Mouse (Mus musculus): Measurements from ENCODE around the gene Mef2d. TPM values are rescaled to one million over a fixed set of nuclear protein-coding genes. Genes with fewer than 3 reads are reported as not detected.

Mef2d gene
- polyA plus RNA-seq, 1 experiment from 2014 or later: 14.5 TPM

- 76% methylated on average over 4 of the region's 4 CpGs for WGBS
- ATAC-seq (ENCODE audit: low FRiP score): no peak
- H3K36me3 ChIP-seq: no peaks in the 10 kb centered on the region
These were observed 17.0 kb upstream of the Mef2d start for GRCm38 (mm10) chr3:88125195-88125594.

DNA sequence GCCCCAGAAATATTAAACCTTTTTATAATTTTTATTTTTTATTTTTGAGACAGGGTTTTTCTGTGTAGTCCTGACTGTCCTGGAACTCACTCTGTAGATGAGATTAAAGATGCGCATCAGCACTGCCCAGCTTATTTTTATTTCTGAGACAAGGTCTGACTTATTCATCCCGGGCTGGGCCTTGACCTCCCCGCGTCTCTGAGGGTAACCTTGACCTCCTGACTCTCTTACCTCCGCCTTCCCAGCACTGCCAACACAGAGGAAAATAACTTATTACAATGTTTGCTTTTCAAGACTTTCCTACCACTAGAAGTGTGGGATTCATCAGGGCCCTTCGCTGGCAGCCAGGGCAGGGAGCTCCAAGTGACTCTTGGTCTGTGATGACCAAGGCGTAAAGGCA, 16.0 kb upstream of the Mef2d start:
- 84% methylated on average over 7 of the region's 7 CpGs for WGBS
- Histone ChIP-seq H3K4me2 (no peak overlapping the region), H3K9ac (no peak overlapping the region), H3K9me3 (no peaks in the 10 kb centered on the region), H3K27me3 (no peaks in the 10 kb centered on the region), H3K27ac (no peak overlapping the region), H3K4me1 (replicated peaks) (no peaks in the 10 kb centered on the region), H3K36me3 (no peaks in the 10 kb centered on the region), H3K4me3 (no peak overlapping the region)
- no peak for ATAC-seq (ENCODE audit: low FRiP score)

More at GRCm38 (mm10) chr3:88125195-88125594, 17.0 kb upstream of the Mef2d start:
- H3K27me3 ChIP-seq: no peaks in the 10 kb centered on the region
- no peak overlapping the region for H3K27ac ChIP-seq
- H3K9ac ChIP-seq: no peak overlapping the region
- no peak overlapping the region for H3K4me2 ChIP-seq
- H3K4me1 ChIP-seq (replicated peaks): no peaks in the 10 kb centered on the region
- no peak overlapping the region for H3K4me3 ChIP-seq
- no peaks in the 10 kb centered on the region for H3K9me3 ChIP-seq

DNA sequence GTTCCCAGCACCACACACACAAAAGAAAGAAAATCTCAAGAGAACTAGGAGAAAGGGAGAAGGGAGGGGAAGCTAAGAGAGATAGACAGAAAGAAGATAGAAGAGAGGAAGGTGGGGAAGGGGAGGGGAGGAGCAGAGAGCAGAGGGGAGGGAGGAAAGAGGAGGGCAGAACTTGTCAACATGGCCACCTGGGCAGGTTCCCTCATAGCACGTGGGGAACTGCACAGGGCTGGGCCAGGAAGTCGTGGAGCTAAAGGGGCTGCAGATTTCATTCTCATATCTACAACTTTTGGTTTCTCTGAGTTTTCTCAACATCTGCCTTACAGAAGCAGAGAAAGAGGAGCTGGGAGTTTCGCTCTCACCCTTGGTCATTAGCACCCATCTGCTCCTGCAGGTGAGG, 14.5 kb upstream of the Mef2d start:
- no peaks in the 10 kb centered on the region for H3K9me3 ChIP-seq
- no peaks in the 10 kb centered on the region for H3K36me3 ChIP-seq
- no peak overlapping the region for H3K4me2 ChIP-seq
- no peaks in the 10 kb centered on the region for H3K4me1 ChIP-seq (replicated peaks)
- no peak overlapping the region for H3K27ac ChIP-seq
- WGBS: 82% methylated on average over 3 of the region's 3 CpGs
- H3K9ac ChIP-seq: no peak overlapping the region
- no peak for ATAC-seq (ENCODE audit: low FRiP score)
- H3K4me3 ChIP-seq: no peak overlapping the region
- no peaks in the 10 kb centered on the region for H3K27me3 ChIP-seq

- no peak overlapping the region for H3K27ac ChIP-seq
- H3K27me3 ChIP-seq: no peaks in the 10 kb centered on the region
- 81% methylated on average over 5 of the region's 5 CpGs for WGBS
- no peaks in the 10 kb centered on the region for H3K36me3 ChIP-seq
- H3K9ac ChIP-seq: no peak overlapping the region
- no peak for ATAC-seq (ENCODE audit: low FRiP score)
- H3K4me2 ChIP-seq: no peak overlapping the region
- H3K4me3 ChIP-seq: no peak overlapping the region
- H3K4me1 ChIP-seq (replicated peaks): no peaks in the 10 kb centered on the region
- H3K9me3 ChIP-seq: no peaks in the 10 kb centered on the region
These were observed 14.1 kb upstream of the Mef2d start for GRCm38 (mm10) chr3:88128056-88128455.

- Histone ChIP-seq H3K4me2 (no peak overlapping the region), H3K9ac (no peak overlapping the region), H3K4me3 (no peak overlapping the region), H3K4me1 (replicated peaks) (no peaks in the 10 kb centered on the region), H3K9me3 (no peaks in the 10 kb centered on the region), H3K27me3 (no peaks in the 10 kb centered on the region), H3K36me3 (no peaks in the 10 kb centered on the region), H3K27ac (no peak overlapping the region)
- no peak for ATAC-seq (ENCODE audit: low FRiP score)
- WGBS: 57% methylated on average over 4 of the region's 4 CpGs
These were observed 13.2 kb upstream of the Mef2d start for GRCm38 (mm10) chr3:88129006-88129405.

GRCm38 (mm10) chr3:88131071-88131470, 11.1 kb upstream of the Mef2d start:
- no peaks in the 10 kb centered on the region for H3K36me3 ChIP-seq
- no peak overlapping the region for H3K9ac ChIP-seq
- no peak overlapping the region for H3K27ac ChIP-seq
- no peak overlapping the region for H3K4me3 ChIP-seq
- H3K4me2 ChIP-seq: no peak overlapping the region
- no peaks in the 10 kb centered on the region for H3K27me3 ChIP-seq
- no peaks in the 10 kb centered on the region for H3K4me1 ChIP-seq (replicated peaks)
- no peaks in the 10 kb centered on the region for H3K9me3 ChIP-seq
- 95% methylated on average over 3 of the region's 3 CpGs for WGBS
- ATAC-seq (ENCODE audit: low FRiP score): no peak

GRCm38 (mm10) chr3:88132492-88132891, 9.7 kb upstream of the Mef2d start:
- no peak overlapping the region for H3K4me2 ChIP-seq
- no peaks in the 10 kb centered on the region for H3K36me3 ChIP-seq
- no peak for ATAC-seq (ENCODE audit: low FRiP score)
- WGBS: 75% methylated on average over 2 of the region's 2 CpGs
- no peaks in the 10 kb centered on the region for H3K27me3 ChIP-seq
- no peak overlapping the region for H3K27ac ChIP-seq
- no peak overlapping the region for H3K4me3 ChIP-seq
- H3K9ac ChIP-seq: no peak overlapping the region
- H3K4me1 ChIP-seq (replicated peaks): peaks cover 6% of the 10 kb centered on the region
- H3K9me3 ChIP-seq: no peaks in the 10 kb centered on the region

GRCm38 (mm10) chr3:88133187-88133771, 8.9 kb upstream of the Mef2d start:
- WGBS: 73% methylated on average over 4 of the region's 4 CpGs
- no peak overlapping the region for H3K27ac ChIP-seq
- ATAC-seq (ENCODE audit: low FRiP score): no peak
- H3K9me3 ChIP-seq: no peaks in the 10 kb centered on the region
- H3K4me1 ChIP-seq (replicated peaks): peaks cover 8% of the 10 kb centered on the region
- H3K36me3 ChIP-seq: no peaks in the 10 kb centered on the region
- H3K4me3 ChIP-seq: no peak overlapping the region
- H3K9ac ChIP-seq: no peak overlapping the region
- no peaks in the 10 kb centered on the region for H3K27me3 ChIP-seq
- no peak overlapping the region for H3K4me2 ChIP-seq

GRCm38 (mm10) chr3:88136346-88136745, 5.8 kb upstream of the Mef2d start:
- WGBS: 87% methylated on average over 9 of the region's 9 CpGs
- Histone ChIP-seq H3K27ac (no peak overlapping the region), H3K4me2 (no peak overlapping the region), H3K4me1 (replicated peaks) (peaks cover 25% of the 10 kb centered on the region), H3K4me3 (no peak overlapping the region), H3K36me3 (no peaks in the 10 kb centered on the region), H3K9me3 (no peaks in the 10 kb centered on the region), H3K27me3 (peaks cover 20% of the 10 kb centered on the region), H3K9ac (no peak overlapping the region)
- no peak for ATAC-seq (ENCODE audit: low FRiP score)

GRCm38 (mm10) chr3:88136945-88137494, 5.2 kb upstream of the Mef2d start:
- peak overlapping the region; percentile 46 for H3K9ac ChIP-seq
- peak overlapping the region; percentile 86 for H3K4me2 ChIP-seq
- no peak overlapping the region for H3K27ac ChIP-seq
- no peaks in the 10 kb centered on the region for H3K36me3 ChIP-seq
- H3K4me1 ChIP-seq (replicated peaks): peaks cover 29% of the 10 kb centered on the region
- H3K4me3 ChIP-seq: no peak overlapping the region
- ATAC-seq (ENCODE audit: low FRiP score): no peak
- 84% methylated on average over 4 of the region's 4 CpGs for WGBS
- H3K27me3 ChIP-seq: peaks cover 20% of the 10 kb centered on the region
- H3K9me3 ChIP-seq: no peaks in the 10 kb centered on the region

DNA sequence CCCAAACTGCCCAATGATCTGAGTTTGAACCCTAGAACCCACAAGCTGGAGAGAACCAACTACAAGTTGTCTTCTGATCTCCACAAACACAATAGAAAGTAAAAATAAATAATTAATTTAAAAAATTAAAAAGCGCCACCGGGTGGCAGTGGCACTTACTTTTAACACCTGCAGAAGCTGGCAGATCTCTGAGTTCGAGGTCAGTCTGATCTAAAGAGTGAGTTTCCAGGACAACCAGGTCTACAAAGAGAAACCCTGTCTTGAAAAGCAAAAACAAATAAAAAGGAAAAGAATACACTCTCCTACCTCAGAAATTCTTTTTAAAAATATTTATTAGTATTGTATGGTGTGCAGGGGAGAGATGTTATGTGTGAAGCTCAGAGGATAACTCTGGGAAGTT, 4.4 kb upstream of the Mef2d start:
- Histone ChIP-seq H3K9me3 (no peaks in the 10 kb centered on the region), H3K4me3 (peak overlapping the region; percentile 51), H3K9ac (peak overlapping the region; percentile 46; the same call in 1 of the 2 replicates), H3K27ac (peak overlapping the region; percentile 82), H3K27me3 (peaks cover 20% of the 10 kb centered on the region), H3K4me1 (replicated peaks) (peaks cover 29% of the 10 kb centered on the region), H3K4me2 (peak overlapping the region; percentile 86), H3K36me3 (no peaks in the 10 kb centered on the region)
- no peak for ATAC-seq (ENCODE audit: low FRiP score)
- 10% methylated on average over 3 of the region's 3 CpGs for WGBS

DNA sequence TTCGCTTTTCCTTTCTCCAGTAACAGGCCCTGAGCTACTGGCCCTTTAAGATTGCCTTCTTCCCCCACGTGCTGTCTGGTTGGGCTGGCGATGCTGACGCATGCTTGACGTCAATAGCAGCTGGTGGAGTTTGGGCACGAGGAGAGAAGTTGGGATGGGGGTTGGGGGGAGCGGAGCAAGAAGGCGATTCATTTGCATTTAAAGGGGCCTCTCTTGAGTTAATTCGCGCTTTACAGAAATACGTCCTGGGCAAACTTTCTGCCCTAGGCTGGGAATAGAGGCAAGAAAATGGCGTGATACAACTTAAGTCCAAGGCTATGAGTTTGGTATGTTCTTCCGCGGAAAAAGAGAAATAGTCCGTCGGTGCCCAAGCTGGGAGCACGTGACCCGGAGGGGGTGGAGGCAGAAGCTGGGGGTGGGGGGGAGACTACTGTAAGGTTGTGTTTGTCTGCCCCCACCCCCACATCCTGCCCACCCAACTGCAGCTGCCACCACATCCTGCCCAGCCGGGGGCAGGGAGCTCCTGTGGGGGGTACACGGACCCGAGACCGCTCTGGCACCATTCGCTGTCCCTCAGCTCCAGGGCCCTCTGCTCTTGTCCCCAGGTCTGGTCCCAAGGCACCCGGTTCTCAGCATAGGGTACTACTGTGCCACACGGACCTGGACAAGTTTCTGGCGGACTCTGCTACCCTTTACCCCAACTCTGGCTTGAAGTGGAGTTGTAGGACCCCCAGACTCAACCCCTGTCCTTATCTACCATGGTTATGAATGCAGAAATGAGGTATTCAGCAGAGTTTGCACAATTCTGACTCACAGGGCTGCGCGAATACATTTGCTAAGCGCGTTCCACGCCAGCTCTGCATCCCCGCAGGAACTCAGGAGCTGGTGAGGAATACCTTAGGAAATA, 3.6 kb upstream of the Mef2d start:
- Histone ChIP-seq H3K36me3 (no peaks in the 10 kb centered on the region), H3K9ac (peak overlapping the region; percentile 71), H3K4me2 (peak overlapping the region; percentile 86), H3K27ac (peak overlapping the region; percentile 99), H3K27me3 (peaks cover 20% of the 10 kb centered on the region), H3K4me3 (peak overlapping the region; percentile 51), H3K9me3 (no peaks in the 10 kb centered on the region), H3K4me1 (replicated peaks) (peaks cover 35% of the 10 kb centered on the region)
- ATAC-seq (ENCODE audit: low FRiP score): peak; percentile 70
- WGBS: under 1% methylated on average over 29 of the region's 32 CpGs

Data from hindbrain, embryonic 13.5 days (tissue).